ENCODE assay signal across 19 mouse cellular contexts in genomic region chr11:88758402-88758801, GRCm38 (mm10). TPM values are rescaled to one million over a fixed set of nuclear protein-coding genes. Genes with fewer than 3 reads are reported as not detected.
DNase-seq lines count a peak whose midpoint lies in the region; ATAC-seq and TF ChIP-seq lines count a peak whose summit lies in the region.
"Had no signal": no experiment of that assay in that cellular context is flagged by ENCODE, and none has a peak within 500 bp of the region (broad histone marks: within the 10 kb centered on the region; RNA-seq: fewer than 3 reads in every experiment).

No protein-coding gene starts in this region.

- no peak overlapping the region for H3ac ChIP-seq in C2C12 (ENCODE audit: control insufficient read depth, insufficient read length, low read depth)

- intact Hi-C loops in gastrocnemius, postnatal 14 days (cut with DNase I; ENCODE audit: low total_unique reads), result no loop called here
- intact Hi-C loops in gastrocnemius, adult 2 months (cut with DNase I), result no loop called here
- intact Hi-C loops in left cerebral cortex, postnatal 4 days (cut with DNase I), result no loop called here

- no peak for TF ChIP-seq CTCF in gastrocnemius, adult 2 months (IDR thresholded peaks at IDR 0.05)
- TF ChIP-seq CTCF in C2C12 (IDR thresholded peaks at IDR 0.05; ENCODE audit: control insufficient read depth, insufficient read depth, insufficient read length), result no peak

- H3K4me2 ChIP-seq in embryonic facial prominence, embryonic 14.5 days (ENCODE audit: low read depth, low read length), result no peak overlapping the region
- H3K4me2 ChIP-seq: embryonic facial prominence, embryonic 12.5 days; heart, embryonic 15.5 days; liver, embryonic 11.5 days; lung, embryonic 15.5 days; neural tube, embryonic 13.5 days had no signal

- peaks cover 7% of the 10 kb centered on the region; the same call in 1 of the 2 replicates for H3K4me1 ChIP-seq in embryonic facial prominence, embryonic 14.5 days (ENCODE audit: control insufficient read depth, insufficient read depth, low read length)
- H3K4me1 ChIP-seq: heart, embryonic 15.5 days; lung, embryonic 15.5 days; megakaryocyte, embryonic 14.5 days; neural tube, embryonic 13.5 days had no signal

- WGBS in embryonic facial prominence, embryonic 14.5 days, result 20% methylated on average over 6 of the region's 6 CpGs

- no peak overlapping the region for H3K9ac ChIP-seq in embryonic facial prominence, embryonic 14.5 days (ENCODE audit: low read depth, low read length)
- H3K9ac ChIP-seq: embryonic facial prominence, embryonic 12.5 days; heart, embryonic 15.5 days; lung, embryonic 15.5 days; neural tube, embryonic 13.5 days had no signal

- H3K79me3 ChIP-seq in C2C12 (ENCODE audit: low read depth), result no peaks in the 10 kb centered on the region

- H3K9me3 ChIP-seq in embryonic facial prominence, embryonic 14.5 days (ENCODE audit: control insufficient read depth, low read length), result no peaks in the 10 kb centered on the region
- H3K9me3 ChIP-seq: embryonic facial prominence, embryonic 12.5 days; heart, embryonic 15.5 days; lung, embryonic 15.5 days; neural tube, embryonic 13.5 days had no signal

- H3K27me3 ChIP-seq in C2C12 (ENCODE audit: control insufficient read depth, insufficient read depth, insufficient read length), result no peaks in the 10 kb centered on the region
- H3K27me3 ChIP-seq in embryonic facial prominence, embryonic 14.5 days (replicated peaks; ENCODE audit: control insufficient read depth, insufficient read depth, low read length), result no peaks in the 10 kb centered on the region
- H3K27me3 ChIP-seq: embryonic facial prominence, embryonic 12.5 days; heart, embryonic 15.5 days; lung, embryonic 15.5 days; neural tube, embryonic 13.5 days had no signal

- no peaks in the 10 kb centered on the region for H3K79me2 ChIP-seq in C2C12 (ENCODE audit: control insufficient read depth, insufficient read depth)

- no peak overlapping the region for H3K4me3 ChIP-seq in gastrocnemius, adult 2 months
- H3K4me3 ChIP-seq in C2C12 (ENCODE audit: insufficient read depth, poor library complexity, severe bottlenecking), result no peak overlapping the region
- H3K4me3 ChIP-seq in embryonic facial prominence, embryonic 14.5 days (ENCODE audit: low read depth, low read length), result no peak overlapping the region
- H3K4me3 ChIP-seq: embryonic facial prominence, embryonic 12.5 days; heart, embryonic 15.5 days; lung, embryonic 15.5 days; megakaryocyte, embryonic 14.5 days; neural tube, embryonic 13.5 days had no signal

- peak; percentile 15 for DNase-seq in gastrocnemius, postnatal 14 days
- no peak for DNase-seq in gastrocnemius, adult 2 months
- peak; percentile 88 for DNase-seq in Muller cell, postnatal 12 days (ENCODE audit: inconsistent ontology term)
- DNase-seq in embryonic facial prominence, embryonic 14.5 days (ENCODE audit: low spot score), result peak; percentile 68
- no peak for DNase-seq in left cerebral cortex, postnatal 4 days
- DNase-seq in spleen, adult 12 weeks (ENCODE audit: low spot score), result no peak
- DNase-seq: adrenal gland, postnatal 14 days; cerebellum, adult 9-11 months; heart, adult 18-20 months; right cerebral cortex, postnatal 4 days; thymus, adult 18-20 months had no signal

- H3K36me3 ChIP-seq in C2C12 (ENCODE audit: control insufficient read depth, insufficient read depth), result no peaks in the 10 kb centered on the region
- H3K36me3 ChIP-seq in embryonic facial prominence, embryonic 14.5 days (ENCODE audit: control insufficient read depth, insufficient read depth, low read length), result no peaks in the 10 kb centered on the region
- H3K36me3 ChIP-seq: embryonic facial prominence, embryonic 12.5 days; heart, embryonic 15.5 days; lung, embryonic 15.5 days; neural tube, embryonic 13.5 days had no signal

- no peak overlapping the region for H3K27ac ChIP-seq in gastrocnemius, adult 2 months
- H3K27ac ChIP-seq in embryonic facial prominence, embryonic 14.5 days (replicated peaks; ENCODE audit: low read depth, low read length), result no peak overlapping the region
- H3K27ac ChIP-seq: embryonic facial prominence, embryonic 12.5 days; heart, embryonic 15.5 days; lung, embryonic 15.5 days; neural tube, embryonic 13.5 days had no signal

- ATAC-seq in embryonic facial prominence, embryonic 14.5 days (ENCODE audit: low read depth), result peak; percentile 75; the same call in 1 of the 2 replicates
- ATAC-seq: intestine, postnatal 0 days had no signal

TF ChIP-seq in C2C12, 6 proteins besides CTCF, POLR2A, EP300 and RAD21:
- TF ChIP-seq CEBPB (IDR thresholded peaks at IDR 0.05; ENCODE audit: low read depth) (no peak), USF1 (IDR thresholded peaks at IDR 0.05; ENCODE audit: low read depth) (no peak), MYOD1 (IDR thresholded peaks at IDR 0.05; ENCODE audit: control insufficient read depth, insufficient read length, low read depth) (peak; percentile 94)

RNA-seq across cellular contexts. Expression of gene Msi2, which starts 40.1 kb away (rescaled TPM):
- 100 to 1,000 TPM; 156 to 165 TPM for total RNA-seq in gastrocnemius, postnatal 14 days (2021)
- total RNA-seq in gastrocnemius, adult 2 months (2021), result 100 to 1,000 TPM; 169 to 193 TPM
- polyA plus RNA-seq in C2C12 (2012; fragmentation: generic; extraction: Trizol), result 8.4 TPM
- polyA plus RNA-seq in embryonic facial prominence, embryonic 14.5 days (2014; fragmentation: Nextera tagmentation; extraction: Ambion mirVana), result 15.2 and 15.9 TPM in 2 replicates
- 10 to 100 TPM; 75.8 to 90.1 TPM for total RNA-seq in left cerebral cortex, postnatal 4 days (2021)

Comparison
In these comparisons a context has a peak if more than half of its experiments do, and no peak if none do; other contexts are left out.
1. DNase-seq: peak in gastrocnemius, postnatal 14 days (single experiment), Muller cell, postnatal 12 days (single experiment) and embryonic facial prominence, embryonic 14.5 days (single experiment); none in gastrocnemius, adult 2 months (single experiment), left cerebral cortex, postnatal 4 days (single experiment) and spleen, adult 12 weeks (single experiment).